Mouse (Mus musculus) retina, postnatal 7 days (tissue): ENCODE measurements around the gene Pex11g.
A peak's percentile ranks its signal among the peaks of the same experiment; 100 is the strongest.

Source experiments
- DNase-seq: peaks from one replicate; pipeline ENCODE4 v3.0.0-alpha.2; 2012; ENCODE audit warnings: low read depth, low spot score

Pex11g gene

GRCm38 (mm10) chr8:3467006-3467885 lies at the start of gene Pex11g:
Pex11g (minus strand) TSS chr8:3467680.
- peak; percentile 91 for DNase-seq

GRCm38 (mm10) chr8:3517117-3517495 lies 49.6 kb upstream of the Pex11g start:
- no peak for DNase-seq

- peak; percentile 85 for DNase-seq
Observed at GRCm38 (mm10) chr8:3516450-3517116, 49.1 kb upstream of the Pex11g start.

DNA sequence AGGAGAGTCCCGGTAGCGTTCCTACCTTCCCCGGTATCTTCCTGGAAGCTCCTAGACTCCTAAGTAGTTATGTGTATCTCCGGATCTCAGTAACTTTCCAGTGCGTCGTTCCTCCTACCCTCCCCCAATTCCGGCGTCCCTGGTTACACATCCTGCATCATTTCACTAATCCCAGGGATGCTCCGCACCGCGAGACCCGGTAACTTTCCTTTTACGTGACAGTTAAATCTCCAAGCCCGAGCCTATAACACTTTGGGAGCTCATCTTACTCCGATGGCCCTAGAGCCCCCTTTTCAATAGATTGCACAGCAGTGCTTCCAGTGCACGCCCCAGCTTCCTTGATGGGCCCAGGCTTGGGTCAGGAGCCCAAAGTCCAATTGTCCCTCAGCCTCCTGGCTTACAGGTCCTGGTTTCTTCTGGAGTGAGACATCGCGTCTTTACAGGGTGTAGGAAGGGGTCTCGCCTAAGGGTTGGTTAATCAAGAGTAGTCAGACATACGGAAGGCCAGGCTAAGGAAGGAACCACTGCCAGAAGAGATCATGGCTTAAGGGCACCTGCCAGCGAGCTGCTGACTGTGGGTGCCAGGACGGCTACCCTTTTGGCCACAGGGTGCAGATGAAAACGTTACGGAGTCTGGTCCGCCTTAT lies 48.4 kb upstream of the Pex11g start:
- DNase-seq, result no peak

- DNase-seq, result peak; percentile 58
Observed at GRCm38 (mm10) chr8:3515260-3515671, 47.8 kb upstream of the Pex11g start, which contains the start of gene Pnpla6. Pnpla6 (plus strand) TSS chr8:3515384.

DNA sequence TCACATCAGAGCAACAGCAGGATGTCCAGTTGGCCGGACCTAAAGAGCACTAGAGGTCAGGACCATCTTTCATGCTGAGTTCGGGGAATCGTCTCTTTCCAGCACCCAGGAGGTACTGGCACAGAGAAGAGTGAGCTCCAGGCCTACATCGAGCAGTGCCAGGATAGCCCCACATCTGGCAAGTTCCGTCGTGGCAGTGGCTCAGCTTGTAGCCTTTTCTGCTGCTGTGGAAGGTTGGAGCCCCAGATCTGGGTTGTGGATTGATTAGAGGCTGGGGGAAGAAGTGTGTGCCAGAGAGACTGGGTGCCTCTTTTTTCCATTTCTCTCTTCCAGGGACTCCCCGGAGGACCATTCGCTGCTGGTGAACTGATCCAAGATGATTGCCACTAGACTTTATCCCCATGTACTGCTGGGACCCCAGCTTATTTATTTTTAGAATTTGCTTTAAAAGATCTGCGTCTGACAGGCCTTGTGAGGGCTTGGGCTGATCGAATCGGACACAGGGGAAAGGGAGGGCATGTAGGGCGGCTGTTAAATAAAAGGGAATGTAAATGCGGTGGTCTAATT lies 47.3 kb upstream of the Pex11g start:
- no peak for DNase-seq

GRCm38 (mm10) chr8:3507979-3508754 lies 40.7 kb upstream of the Pex11g start:
- DNase-seq, result no peak

- no peak for DNase-seq
Observed at GRCm38 (mm10) chr8:3502217-3502616, 34.7 kb upstream of the Pex11g start.

- DNase-seq, result peak; percentile 98
Observed at GRCm38 (mm10) chr8:3500235-3501090, 33.0 kb upstream of the Pex11g start, which contains the start of gene Mcoln1. Mcoln1 (plus strand) TSS chr8:3500457.

GRCm38 (mm10) chr8:3499751-3500150 lies 32.3 kb upstream of the Pex11g start:
- no peak for DNase-seq

DNA sequence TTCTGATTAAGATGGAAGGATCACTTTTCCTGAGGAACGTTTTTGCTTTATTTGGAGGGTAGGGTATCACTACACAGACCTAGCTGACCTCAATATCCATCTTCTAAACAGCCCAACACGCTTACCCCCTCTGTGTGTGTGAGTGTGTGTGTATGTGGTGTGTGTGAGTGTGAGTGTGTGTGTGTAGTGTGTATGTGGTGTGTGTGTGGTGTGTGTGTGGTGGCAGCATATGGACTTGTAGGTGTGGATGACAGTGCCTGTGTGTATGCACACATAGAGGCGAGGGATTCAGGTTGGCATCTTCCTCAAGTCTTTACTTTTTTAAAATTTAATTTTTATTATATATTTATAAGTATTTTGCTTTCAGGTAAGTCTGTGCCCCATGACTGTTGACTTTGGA lies 31.1 kb upstream of the Pex11g start:
- DNase-seq, result no peak

DNA sequence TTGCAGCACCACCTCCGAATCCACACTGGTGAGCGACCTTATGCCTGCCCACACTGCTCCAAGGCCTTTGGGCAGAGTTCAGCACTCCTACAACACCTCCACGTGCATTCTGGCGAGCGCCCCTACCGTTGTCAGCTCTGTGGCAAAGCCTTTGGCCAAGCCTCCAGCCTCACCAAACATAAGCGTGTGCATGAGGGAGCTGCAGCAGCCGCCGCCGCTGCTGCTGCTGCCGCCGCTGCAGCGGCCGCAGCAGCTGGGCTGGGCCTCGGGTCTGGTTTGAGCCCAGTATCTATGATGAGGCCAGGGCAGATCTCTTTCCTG lies 28.9 kb upstream of the Pex11g start:
- no peak for DNase-seq

DNA sequence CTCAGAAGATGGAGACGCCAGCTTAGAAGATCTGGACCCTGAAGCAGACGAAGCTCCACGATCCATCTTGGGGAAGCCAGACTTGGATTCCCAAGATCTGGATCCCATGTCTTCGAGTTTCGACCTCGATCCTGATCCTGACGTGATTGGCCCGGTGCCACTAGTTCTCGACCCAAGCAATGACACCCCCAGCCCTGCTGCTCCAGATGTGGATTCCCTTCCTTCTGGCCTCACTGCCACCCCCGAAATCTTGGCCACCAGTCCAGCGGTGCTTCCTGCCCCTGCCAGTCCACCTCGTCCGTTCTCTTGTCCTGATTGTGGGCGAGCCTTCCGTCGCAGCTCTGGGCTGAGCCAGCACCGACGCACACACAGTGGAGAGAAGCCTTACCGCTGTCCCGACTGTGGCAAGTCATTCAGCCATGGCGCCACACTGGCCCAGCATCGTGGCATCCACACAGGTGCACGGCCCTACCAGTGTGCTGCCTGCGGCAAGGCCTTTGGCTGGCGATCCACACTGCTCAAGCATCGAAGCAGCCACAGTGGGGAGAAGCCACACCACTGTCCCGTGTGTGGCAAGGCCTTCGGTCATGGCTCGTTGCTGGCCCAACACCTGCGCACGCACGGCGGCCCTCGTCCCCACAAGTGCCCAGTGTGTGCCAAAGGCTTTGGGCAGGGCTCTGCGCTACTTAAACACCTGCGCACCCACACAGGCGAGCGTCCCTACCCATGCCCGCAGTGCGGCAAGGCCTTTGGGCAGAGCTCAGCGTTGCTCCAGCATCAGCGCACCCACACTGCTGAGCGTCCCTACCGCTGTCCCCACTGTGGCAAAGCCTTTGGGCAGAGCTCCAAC lies 28.3 kb upstream of the Pex11g start:
- DNase-seq, result no peak

DNA sequence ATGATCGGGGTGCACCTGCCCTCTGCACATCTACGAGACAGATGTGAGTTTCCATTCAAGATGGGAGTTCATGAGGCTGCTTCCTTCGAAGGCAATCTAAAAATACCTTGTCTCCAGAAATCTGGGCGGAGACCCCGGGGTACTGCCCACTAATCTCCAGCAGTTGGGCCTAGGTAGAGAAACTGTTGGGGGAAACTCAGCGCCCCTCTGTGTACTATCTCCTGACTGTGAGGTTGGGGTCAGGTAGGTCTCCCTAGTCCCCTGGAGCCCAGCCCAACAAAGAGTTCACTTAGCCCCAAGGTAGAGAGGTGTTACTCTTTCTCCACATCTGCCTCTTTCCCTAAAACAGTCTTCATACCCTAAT lies 26.3 kb upstream of the Pex11g start:
- DNase-seq, result no peak

DNA sequence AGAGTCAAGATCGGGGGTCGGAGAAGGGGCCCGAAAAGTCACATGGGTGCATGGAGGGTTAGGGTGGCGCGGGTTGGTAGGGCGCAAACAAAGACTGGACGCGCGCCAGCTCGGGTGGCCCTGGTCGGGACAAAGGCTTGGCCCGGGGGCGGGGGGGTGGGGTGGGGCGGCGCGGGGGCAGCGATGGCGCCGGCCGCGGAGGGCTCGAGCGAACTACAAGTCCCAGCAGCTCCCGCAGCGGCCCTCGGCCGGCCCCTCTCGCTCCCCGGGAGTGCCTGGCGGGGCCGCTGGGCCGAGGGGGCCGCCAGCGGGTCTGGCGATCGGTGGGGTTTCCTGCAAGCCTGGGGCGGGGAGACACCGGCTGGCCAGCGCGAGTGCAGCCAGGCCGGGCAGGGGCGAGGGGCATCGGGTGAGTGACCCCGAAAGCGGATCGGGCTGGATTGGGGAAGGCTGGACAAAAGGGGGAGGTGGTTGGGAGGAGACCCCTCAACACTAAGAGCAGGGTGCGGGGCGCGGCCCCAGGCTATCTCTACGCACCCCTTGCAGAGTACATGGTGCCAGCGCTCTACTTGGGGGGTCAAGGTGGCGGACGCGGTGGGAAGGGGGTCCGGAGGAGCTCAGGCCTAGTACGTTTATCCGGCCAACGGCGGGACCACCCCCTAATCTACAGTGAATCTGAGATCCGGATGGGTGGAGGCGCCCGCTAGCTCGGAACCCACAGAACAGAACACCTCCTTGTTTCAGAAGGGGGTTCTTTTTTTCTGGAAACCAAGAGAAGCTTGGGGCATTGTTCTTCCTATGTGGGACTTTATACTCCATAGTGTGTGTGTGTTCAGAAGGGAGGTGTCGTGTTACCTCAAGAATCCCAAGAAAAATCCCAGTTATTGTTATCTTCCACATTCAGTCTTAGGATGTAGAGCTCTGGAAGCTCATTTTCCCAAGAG lies 25.7 kb upstream of the Pex11g start, which contains the start of gene Zfp358:
Zfp358 (plus strand) TSS at position 238 of the 944 bp plus-strand sequence.
- DNase-seq, result peak; percentile 62

- no peak for DNase-seq
Observed at GRCm38 (mm10) chr8:3485192-3485591, 17.7 kb upstream of the Pex11g start.

GRCm38 (mm10) chr8:3483546-3483945 lies 16.1 kb upstream of the Pex11g start:
- no peak for DNase-seq

GRCm38 (mm10) chr8:3482240-3482740 lies 14.8 kb upstream of the Pex11g start:
- no peak for DNase-seq
